Mouse (Mus musculus): ENCODE measurements around the gene Gpsm2.
A peak's percentile ranks its signal among the peaks of the same experiment; 100 is the strongest.

The Gpsm2 gene

GRCm38 (mm10) chr3:108722036-108722872 lies at the start of gene Gpsm2:
Gene Gpsm2, minus strand, starts transcription at chr3:108722309.
- DNase-seq (ENCODE audit: inconsistent ontology term): peak; percentile 97

- DNase-seq (ENCODE audit: inconsistent ontology term): peak; percentile 52
Observed at GRCm38 (mm10) chr3:108770725-108771368, 48.7 kb upstream of the Gpsm2 start.

DNA sequence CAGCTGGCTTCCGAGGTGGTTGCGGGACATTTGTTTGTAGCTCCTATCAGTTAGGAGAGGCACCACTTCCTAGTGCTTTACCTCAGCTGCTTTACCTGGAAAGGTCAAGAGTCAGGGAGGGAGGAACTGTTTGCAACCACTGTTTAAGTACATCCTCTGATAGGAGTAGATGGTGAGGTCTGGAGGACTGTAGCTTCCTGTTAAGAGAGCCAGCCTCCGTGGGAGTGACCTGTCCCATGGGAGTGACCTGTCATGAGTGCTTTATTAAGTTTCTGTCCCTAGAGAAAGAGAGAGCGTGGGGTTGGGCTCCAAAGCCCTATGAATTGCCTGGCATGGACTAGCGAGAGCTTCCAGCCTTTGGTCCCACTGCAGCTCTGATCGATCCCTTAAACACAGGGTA lies 47.4 kb upstream of the Gpsm2 start:
- no peak for DNase-seq (ENCODE audit: inconsistent ontology term)

- no peak for DNase-seq (ENCODE audit: inconsistent ontology term)
Observed at GRCm38 (mm10) chr3:108767416-108767815, 45.3 kb upstream of the Gpsm2 start.

DNA sequence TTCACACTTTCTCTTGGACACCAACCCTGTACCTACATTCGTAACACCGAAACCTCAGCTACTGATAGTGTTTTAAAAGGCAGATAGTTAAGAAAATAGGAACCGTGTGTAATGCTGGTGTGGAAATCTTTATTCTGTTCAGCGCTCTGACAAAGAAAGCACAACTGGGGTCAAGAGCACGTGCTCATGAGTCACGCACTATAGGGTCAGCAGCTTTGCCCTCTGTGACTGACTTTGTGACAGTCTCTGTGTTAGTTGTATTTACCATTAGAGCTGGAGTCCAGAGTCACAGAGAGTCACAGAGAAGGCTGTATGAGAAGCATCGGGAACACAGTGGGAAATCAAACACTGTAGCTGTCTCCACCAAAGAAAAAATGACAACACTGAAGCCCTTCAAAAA lies 44.8 kb upstream of the Gpsm2 start:
- no peak for DNase-seq (ENCODE audit: inconsistent ontology term)

GRCm38 (mm10) chr3:108765476-108765875 lies 43.4 kb upstream of the Gpsm2 start:
- DNase-seq (ENCODE audit: inconsistent ontology term): no peak

DNA sequence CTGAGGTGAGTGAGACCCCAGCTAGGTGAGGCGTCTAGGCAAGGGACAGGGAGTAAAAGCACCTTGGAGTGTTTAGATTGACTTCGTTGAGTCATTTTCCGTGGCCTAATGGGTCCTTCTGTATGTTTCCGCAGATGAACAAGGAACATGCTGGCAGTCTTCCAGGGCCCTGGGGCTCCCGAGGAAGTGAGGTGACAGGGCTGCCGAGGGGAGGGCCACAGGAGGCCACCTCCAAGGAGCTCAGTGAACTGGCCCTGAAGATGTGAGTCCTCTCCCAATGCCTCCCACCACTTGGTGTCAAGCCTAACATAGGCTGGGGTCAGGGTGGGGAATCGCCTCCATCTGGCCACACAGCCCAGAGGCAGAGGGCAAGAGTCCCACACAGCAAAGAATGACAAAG lies 42.9 kb upstream of the Gpsm2 start:
- no peak for DNase-seq (ENCODE audit: inconsistent ontology term)

DNA sequence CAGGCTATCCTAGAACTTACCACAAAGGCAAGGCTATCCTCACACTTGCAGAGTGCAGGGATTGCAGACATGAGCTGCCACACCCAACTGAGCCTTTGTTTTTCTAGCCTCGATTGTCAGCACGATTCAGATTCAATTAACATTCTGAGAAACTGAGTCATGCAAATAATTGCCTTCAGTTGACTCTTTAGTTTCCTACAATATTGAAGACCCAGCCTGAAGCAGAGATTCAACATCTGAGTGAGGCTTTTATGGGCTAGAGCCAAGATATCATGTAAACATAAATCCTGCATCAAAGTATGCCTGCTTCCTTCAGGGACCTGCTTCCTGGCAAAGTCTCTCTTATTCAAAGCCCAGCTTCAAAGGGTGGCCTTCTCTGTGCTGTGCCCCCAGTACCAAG lies 41.6 kb upstream of the Gpsm2 start:
- DNase-seq (ENCODE audit: inconsistent ontology term): no peak

DNA sequence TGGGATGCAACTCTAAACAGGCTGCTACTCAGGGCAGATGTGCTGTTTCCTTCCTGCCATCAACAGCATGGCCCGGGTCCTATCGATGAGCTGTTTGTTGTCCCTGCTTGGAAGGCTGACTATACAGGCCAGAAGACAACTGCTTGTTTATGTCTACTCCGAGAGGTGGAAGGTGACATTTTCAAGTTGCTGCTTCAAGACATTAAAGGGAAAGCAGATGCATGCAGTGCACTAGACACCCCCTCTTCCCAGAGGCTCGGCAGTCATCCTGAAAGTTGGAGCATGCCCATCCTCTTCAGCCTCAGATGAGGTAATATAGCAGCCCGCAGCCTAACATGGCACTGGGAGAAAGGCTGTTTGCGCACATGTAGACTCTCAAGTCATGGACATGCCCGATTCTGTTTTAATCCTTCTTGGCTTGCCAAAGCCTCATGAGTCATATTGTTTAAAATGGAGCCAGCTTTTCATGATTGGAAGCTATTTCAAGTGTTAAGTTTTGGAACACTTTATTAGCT lies 40.5 kb upstream of the Gpsm2 start:
- peak; percentile 55 for DNase-seq (ENCODE audit: inconsistent ontology term)

DNA sequence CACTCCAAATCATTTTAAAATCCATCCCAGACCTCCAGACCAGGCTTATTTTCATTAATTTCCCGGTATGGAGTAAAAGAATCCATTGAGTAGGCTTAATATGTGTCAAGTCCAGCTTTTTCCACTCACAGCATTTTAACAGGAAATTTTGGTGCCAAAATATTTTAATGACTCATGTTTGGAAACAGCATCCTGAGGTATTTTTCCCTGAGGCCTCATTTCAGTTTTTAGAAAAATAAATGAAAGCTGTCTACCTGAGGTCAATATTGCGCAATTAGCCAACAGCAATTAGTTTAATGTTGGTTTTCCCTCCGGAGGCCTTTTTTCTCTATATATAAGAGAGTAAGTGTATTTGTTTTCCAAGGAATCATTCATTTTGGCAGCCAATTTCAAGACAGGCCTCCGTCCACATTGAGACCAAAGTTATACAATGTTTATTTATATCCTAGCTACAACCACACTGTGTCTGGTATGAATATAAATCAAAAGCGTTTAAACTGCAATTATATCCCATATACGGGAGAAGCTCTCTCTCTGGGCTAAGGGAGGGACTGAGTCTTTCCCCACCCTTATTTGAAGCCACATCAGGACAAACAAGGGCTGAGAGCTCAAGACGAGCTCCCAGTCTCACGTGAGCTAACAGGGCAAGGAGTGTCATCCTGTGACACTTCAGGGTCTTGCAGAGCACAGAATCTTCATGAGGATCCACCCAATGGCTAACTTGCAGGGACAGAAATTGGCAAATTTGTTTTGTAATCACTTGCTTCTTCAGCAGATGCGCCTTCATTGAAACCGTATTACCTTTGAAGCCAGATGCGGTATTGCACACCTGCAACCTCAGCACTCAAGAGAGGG lies 37.7 kb upstream of the Gpsm2 start:
- DNase-seq (ENCODE audit: inconsistent ontology term): peak; percentile 93

DNA sequence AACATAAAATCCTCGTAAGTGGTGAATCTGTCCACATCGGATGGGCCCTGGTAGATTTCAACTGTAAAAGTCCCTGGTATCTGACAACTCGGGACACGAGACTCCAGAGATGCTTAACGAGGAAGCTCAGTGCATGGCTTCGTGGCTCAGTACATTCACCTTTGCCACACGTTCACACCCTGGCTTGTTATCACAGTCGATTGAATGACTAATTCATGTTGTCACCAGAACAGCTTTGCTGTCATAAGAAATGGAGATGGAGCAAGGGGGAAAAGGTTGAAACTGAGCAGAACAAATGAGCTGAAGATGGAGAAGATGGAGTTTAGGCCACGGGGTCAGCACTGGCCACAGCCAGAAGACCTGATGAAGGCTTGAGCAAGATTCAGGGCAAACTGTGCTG lies 35.5 kb upstream of the Gpsm2 start:
- DNase-seq (ENCODE audit: inconsistent ontology term): no peak

GRCm38 (mm10) chr3:108756131-108756530 lies 34.0 kb upstream of the Gpsm2 start:
- no peak for DNase-seq (ENCODE audit: inconsistent ontology term)

DNA sequence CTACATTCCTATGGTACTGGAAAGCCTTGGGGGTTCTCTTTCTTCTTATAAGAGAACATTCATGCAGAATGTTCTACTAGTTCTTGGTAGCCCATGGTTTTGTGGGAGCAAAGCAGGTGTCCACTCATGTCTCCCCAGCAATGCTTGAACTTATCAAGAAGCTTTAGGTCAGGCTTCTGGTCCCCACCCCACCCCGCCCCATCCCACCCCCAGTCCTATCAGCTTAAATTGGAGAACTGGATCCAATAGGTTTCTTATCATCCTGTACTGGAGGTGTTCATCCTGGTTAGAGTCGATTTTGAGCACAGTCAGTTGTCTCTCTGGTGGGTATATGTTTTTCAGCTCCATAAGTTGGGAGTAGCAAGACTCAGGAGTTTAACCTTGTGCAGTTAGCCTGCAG lies 33.4 kb upstream of the Gpsm2 start:
- no peak for DNase-seq (ENCODE audit: inconsistent ontology term)

GRCm38 (mm10) chr3:108754541-108754940 lies 32.4 kb upstream of the Gpsm2 start:
- no peak for DNase-seq (ENCODE audit: inconsistent ontology term)

DNA sequence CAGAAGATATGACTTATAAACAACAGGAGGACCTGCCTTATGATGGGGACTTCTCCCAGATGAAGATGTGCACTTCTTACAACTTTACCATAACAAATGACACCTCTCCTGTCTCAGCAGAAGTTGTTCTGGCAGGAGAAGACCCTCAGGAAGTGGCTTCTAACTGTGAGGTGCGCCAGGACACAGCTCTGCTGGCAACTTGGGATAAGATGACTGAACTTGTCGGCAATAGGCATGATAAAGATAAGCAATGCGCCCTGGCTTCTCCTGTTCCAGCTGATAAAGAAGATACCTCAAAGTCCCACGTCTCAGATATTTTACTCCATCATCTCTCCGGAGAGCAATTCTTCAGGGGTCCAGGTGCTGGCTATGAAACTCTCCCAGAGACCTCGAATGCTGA lies 29.6 kb upstream of the Gpsm2 start:
- no peak for DNase-seq (ENCODE audit: inconsistent ontology term)

GRCm38 (mm10) chr3:108751061-108751460 lies 29.0 kb upstream of the Gpsm2 start:
- no peak for DNase-seq (ENCODE audit: inconsistent ontology term)

GRCm38 (mm10) chr3:108744060-108744459 lies 22.0 kb upstream of the Gpsm2 start:
- no peak for DNase-seq (ENCODE audit: inconsistent ontology term)

DNA sequence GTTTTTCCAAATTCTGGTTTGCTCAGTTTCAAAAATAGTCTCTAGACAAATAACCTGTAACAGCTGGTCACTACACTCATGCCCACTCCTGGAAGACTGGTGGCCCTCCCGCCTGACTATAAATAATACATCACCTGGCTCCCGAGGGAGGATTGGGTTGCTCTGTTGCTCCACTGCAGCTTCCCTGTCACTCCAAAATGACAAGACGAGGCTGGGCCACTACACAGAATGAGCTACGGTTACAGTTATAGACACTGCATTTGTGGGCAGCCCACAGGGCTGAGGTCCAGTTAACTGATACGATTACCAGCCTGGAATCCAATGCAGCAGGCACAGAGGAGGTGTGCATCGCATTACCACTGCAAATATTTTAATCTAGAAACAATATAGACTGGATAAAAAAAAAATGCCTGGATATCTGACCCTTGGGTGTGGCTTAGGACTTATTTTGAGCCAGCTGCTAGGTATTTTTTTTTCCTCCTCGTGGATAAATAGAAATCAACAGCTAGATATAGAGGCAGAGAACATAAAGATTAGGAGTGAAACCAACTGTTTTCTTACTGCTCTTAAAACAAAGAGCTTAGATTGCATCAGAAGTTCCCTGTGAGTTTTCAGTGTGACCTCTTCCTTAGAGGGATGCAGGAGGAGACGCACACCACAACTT lies 17.1 kb upstream of the Gpsm2 start, which contains the start of gene Aknad1:
TSS of gene Aknad1 (plus strand) at position 614 of the 664 bp plus-strand sequence.
- no peak for DNase-seq (ENCODE audit: inconsistent ontology term)

DNA sequence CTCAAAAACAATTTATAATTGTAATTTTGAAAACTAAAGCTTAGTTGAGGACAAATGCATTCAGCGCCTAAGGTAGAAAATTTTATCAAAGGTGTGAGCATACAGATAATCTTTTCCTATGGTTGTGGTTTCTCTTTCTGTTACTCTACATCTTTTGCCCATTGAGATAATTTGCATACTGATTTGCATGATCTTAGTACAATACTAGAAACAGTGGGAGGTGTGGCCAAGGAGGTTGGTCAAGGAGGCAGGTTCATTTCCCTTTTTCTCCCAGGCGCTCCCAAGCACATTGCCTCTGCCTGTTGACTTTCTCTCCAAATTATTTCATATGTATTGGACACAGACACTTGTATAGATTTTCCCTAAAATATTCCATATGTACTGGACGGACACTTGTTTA lies 15.7 kb upstream of the Gpsm2 start:
- no peak for DNase-seq (ENCODE audit: inconsistent ontology term)

GRCm38 (mm10) chr3:108730316-108730715 lies 8.2 kb upstream of the Gpsm2 start:
- DNase-seq (ENCODE audit: inconsistent ontology term): no peak

- DNase-seq (ENCODE audit: inconsistent ontology term): no peak
Observed at GRCm38 (mm10) chr3:108727776-108728175, 5.7 kb upstream of the Gpsm2 start.

Measured in Muller cell, postnatal 12 days (primary cell).